Mouse (Mus musculus) B cell, adult (primary cell): ENCODE measurements around the gene Ccni. TPM values are rescaled to one million over a fixed set of nuclear protein-coding genes. Genes with fewer than 3 reads are reported as not detected.

ENCODE experiments used
- total RNA-seq: library from RNA; stranded (reverse); gene quantifications from 4 replicates; pipeline ENCODE4 v1.2.4, GENCODE M21; 2023; ENCODE audit not compliant: inconsistent age

Gene Ccni
- 162 to 176 TPM (median 170 TPM) in 4 replicates for total RNA-seq

DNA sequence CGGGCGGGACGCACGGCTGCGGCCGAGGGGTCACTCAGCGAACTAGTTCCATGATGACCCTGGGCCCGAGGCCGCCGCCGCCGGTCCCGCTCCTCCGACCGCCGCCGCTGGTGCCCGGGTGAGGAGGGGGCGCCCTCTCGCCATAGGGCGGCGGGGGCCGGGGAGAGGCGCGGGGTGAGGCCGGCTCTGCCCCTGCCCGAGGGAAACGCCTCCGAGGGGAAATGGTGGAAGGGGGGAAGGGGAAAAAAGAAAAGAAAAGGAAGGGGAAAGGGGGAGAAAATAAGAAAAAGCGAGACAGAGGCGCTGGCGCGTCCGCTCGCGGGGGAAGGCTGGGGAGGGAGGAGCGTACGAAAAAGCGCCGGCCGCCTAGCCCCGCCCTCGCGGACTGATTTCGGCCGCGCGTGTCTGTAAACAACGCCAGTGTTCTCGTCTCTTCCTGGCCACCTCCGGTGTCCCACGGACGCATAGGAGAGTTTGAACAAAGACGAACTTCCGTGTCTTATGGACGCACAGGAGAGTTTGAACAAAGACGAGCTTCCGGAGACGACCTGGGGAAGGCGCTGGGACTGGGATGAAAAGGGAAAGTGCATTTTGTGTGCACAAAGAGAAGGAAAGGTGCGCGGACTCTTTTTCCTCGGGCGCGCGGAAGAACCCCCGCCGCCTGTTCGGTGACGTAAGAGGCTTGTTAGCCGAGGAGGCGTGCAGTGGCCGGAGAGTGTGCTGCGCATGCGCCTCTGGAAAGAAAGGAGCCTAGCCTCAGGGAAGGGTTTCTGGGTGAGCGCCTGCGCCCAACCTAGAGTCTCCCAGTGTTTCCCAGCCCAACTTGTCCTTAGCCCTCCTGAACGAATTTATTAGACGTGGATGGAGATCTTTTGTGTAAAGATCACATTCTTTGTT is at the start of gene Ccni, which contains the start of gene 2010109A12Rik:
TSS of gene Ccni (minus strand) at position 387 of the 897 bp plus-strand sequence.
TSS of gene 2010109A12Rik (plus strand) at position 410 of the 897 bp plus-strand sequence.

Other genes starting within 250 kb of the Ccni start
- gene Sowahb, start 161.5 kb downstream of the Ccni start, total RNA-seq = not detected in 4 replicates
- gene Sept11, start 113.1 kb downstream of the Ccni start, total RNA-seq = 109 to 133 TPM (median 116 TPM) in 4 replicates
- gene 2010109A12Rik, start within 50 bp of the Ccni start, total RNA-seq = 2.4 to 4.2 TPM (median 2.5 TPM) in 4 replicates
- 61.6 to 70.8 TPM (median 68.6 TPM) in 4 replicates for gene Ccng2, start 60.8 kb upstream of the Ccni start, total RNA-seq